Mouse (Mus musculus) midbrain, embryonic 14.5 days (tissue): ENCODE results near the gene Pou2f3. TPM values are rescaled to one million over a fixed set of nuclear protein-coding genes. Genes with fewer than 3 reads are reported as not detected.
A peak's percentile ranks its signal among the peaks of the same experiment; 100 is the strongest.

Source experiments
- ATAC-seq: fragments of 200-750 bp; cut with Nextera tagmentation; 2 replicates; pipeline ENCODE4 v1.8.0; 2017; ENCODE audit warnings: moderate number of reproducible peaks, moderate library complexity; ENCODE audit not compliant: low FRiP score, low TSS enrichment
- DNase-seq: peaks from one replicate; pipeline ENCODE4 v3.0.0-alpha.2; 2015
- H3K27ac ChIP-seq: fragments of 300-500 bp; sonication (generic); replicated peaks from 2 replicates; pipeline ENCODE4 v1.5.1; 2014; ENCODE audit warnings: mild to moderate bottlenecking, low read depth, low read length, moderate library complexity
- H3K27me3 ChIP-seq: fragments of 300-500 bp; sonication (generic); 2 replicates; pipeline ENCODE4 v1.6.1; 2014; ENCODE audit warnings: low read length, control low read depth, mixed read lengths; ENCODE audit not compliant: control insufficient read depth, insufficient read depth
- H3K36me3 ChIP-seq: fragments of 300-500 bp; sonication (generic); 2 replicates; pipeline ENCODE4 v1.6.1; 2014; ENCODE audit warnings: low read length, control low read depth; ENCODE audit not compliant: control insufficient read depth, insufficient read depth
- H3K4me1 ChIP-seq: fragments of 300-500 bp; sonication (generic); 2 replicates; pipeline ENCODE4 v1.6.1; 2014; ENCODE audit warnings: mild to moderate bottlenecking, antibody characterized with exemption, low read length, control low read depth; ENCODE audit not compliant: control insufficient read depth, insufficient read depth
- H3K4me2 ChIP-seq: fragments of 300-500 bp; sonication (generic); 2 replicates; pipeline ENCODE4 v1.6.1; 2014; ENCODE audit warnings: mild to moderate bottlenecking, low read length, moderate library complexity
- H3K4me3 ChIP-seq: fragments of 300-500 bp; sonication (generic); replicated peaks from 2 replicates; pipeline ENCODE4 v1.5.1; 2014; ENCODE audit warnings: low read depth, low read length
- H3K9ac ChIP-seq: fragments of 300-500 bp; sonication (generic); replicated peaks from 2 replicates; pipeline ENCODE4 v1.6.1; 2014; ENCODE audit warnings: mild to moderate bottlenecking, low read length, moderate library complexity
- H3K9me3 ChIP-seq: fragments of 300-500 bp; sonication (generic); 2 replicates; pipeline ENCODE4 v1.6.1; 2016; ENCODE audit warnings: low read length, control low read depth, mixed read lengths; ENCODE audit not compliant: control insufficient read depth
- whole genome bisulfite sequencing: fragments of 180-500 bp; shearing (Covaris S2); extraction: QIAGEN DNeasy Blood & Tissue Kit; methylation state at CpG from one replicate; pipeline ENCODE4 v1.1.7; 2014; 5-methylcytosine and 5-hydroxymethylcytosine counted together
- polyA plus RNA-seq: library from polyadenylated mRNA; unstranded; fragments of >200 nt; fragmentation: Nextera tagmentation; extraction: Ambion mirVana; gene quantifications from 2 replicates; pipeline ENCODE4 v1.2.1, GENCODE M21; 2014

The Pou2f3 gene
- polyA plus RNA-seq, 1 experiment from 2014 or later = not detected

DNA sequence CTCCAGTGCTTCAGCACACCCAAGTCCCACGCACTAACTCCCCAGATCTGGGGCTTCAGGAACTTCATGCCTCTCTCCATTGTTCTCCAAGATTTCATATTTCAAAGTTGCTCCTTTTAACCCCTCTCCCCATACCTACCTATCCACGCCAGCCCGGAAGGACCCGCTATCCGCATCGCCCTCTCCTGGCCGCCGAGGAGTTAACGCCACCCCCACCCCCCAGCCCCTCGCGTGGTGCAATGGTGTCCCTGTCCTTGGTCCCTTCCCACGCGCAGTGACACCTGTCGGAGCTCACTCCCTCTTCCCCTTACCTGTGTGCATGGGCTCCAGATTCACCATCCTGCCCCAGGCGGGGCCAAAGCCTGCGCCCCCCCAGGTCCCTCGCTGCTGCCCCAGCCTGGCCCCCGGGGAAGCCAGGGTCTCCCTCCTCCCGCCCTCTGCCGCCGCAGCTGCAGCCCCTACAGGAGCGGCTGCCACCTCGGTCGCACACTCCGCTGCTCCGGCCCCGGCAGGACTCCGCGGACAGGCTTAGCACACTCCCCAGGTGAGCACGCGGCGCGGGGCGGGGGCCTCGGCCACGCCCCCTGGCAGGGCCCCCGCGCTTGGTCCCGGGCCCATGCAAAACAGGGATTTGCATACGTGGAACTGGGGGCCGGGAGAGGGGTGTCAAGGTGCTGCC, 4.7 kb downstream of the Pou2f3 start:
- peak overlapping the region; percentile 27 for H3K4me3 ChIP-seq
- DNase-seq (peak; percentile 12), ATAC-seq (no peak)
- H3K27ac ChIP-seq = no peak overlapping the region
- H3K9me3 ChIP-seq = no peaks in the 10 kb centered on the region
- H3K9ac ChIP-seq = peak overlapping the region; percentile 16; the same call in 1 of the 2 replicates
- H3K4me1 ChIP-seq = peaks cover 12% of the 10 kb centered on the region
- H3K4me2 ChIP-seq = peak overlapping the region; percentile 52
- peaks cover 26% of the 10 kb centered on the region for H3K27me3 ChIP-seq
- 2% methylated on average over 41 of the region's 41 CpGs for WGBS
- no peaks in the 10 kb centered on the region for H3K36me3 ChIP-seq

DNA sequence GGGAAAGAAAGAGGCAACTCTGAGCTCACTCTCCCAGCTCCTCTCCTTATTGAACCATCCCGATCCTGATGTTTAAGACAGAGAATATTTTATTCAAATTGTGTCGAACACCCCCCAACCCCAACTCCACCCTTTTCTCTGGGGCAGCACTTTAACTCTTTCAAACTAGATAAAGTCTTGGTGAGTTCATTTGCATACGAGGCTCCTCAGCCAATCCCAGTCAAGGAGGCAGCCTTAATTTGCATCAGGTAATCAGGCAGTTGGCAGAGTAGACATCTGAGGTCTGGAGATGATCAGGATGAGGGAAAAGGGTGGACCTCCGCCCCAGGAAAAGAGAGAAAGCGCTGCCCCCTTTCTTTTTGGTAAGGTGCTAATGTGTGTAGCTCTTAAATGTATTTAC, 10.0 kb downstream of the Pou2f3 start:
- DNase-seq (no peak), ATAC-seq (no peak)
- peaks cover 11% of the 10 kb centered on the region for H3K27me3 ChIP-seq
- H3K4me3 ChIP-seq = no peak overlapping the region
- H3K9me3 ChIP-seq = no peaks in the 10 kb centered on the region
- H3K4me2 ChIP-seq = no peak overlapping the region
- H3K4me1 ChIP-seq = peaks cover 4% of the 10 kb centered on the region; the same call in 1 of the 2 replicates
- no peak overlapping the region for H3K27ac ChIP-seq
- 7% methylated on average over 5 of the region's 5 CpGs for WGBS
- no peak overlapping the region for H3K9ac ChIP-seq
- no peaks in the 10 kb centered on the region for H3K36me3 ChIP-seq

DNA sequence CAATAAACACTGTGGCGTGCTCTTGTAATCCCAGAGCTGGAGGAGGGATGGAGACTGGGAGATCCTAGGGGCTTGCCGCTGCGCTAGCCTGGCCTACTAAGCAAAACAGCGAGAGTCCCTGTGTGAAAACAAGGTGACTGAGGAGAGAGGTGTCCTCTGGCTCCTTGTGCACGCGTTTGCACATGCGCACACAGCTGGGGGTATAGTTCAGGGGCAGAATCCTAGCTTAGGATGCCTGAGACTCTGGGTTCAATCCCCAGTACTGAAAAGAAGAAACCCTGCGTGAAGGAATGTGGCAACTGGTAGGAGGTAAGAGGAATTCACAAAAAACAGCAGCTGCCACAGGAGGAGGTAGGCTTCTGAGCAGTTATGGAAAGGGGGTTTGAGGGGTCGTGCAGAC, 16.2 kb downstream of the Pou2f3 start:
- Histone ChIP-seq H3K9ac (no peak overlapping the region), H3K4me3 (no peak overlapping the region), H3K27ac (no peak overlapping the region), H3K27me3 (no peaks in the 10 kb centered on the region), H3K4me1 (peaks cover 6% of the 10 kb centered on the region), H3K4me2 (no peak overlapping the region), H3K36me3 (no peaks in the 10 kb centered on the region), H3K9me3 (no peaks in the 10 kb centered on the region)
- WGBS = 18% methylated on average over 9 of the region's 9 CpGs
- no peak for DNase-seq
- ATAC-seq = no peak

DNA sequence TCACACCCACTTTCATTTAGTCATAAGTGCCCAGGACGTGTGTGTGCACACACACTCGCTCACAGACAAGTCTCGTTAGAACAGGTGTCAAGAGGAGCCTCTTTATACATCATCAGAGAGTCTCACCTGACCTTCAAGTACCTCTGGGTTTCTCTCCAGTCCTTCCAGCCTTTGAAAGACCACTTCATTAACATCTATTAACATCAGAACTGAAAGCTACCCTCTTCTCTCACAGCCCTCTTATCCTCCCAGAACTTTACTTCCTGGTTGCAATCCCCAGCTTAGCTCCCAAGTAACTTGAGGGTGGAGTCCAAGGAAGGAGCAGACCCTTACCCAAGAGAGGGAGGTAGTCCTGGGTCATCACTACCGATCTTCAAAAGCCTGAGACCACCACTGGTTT, 18.6 kb downstream of the Pou2f3 start:
- Histone ChIP-seq H3K9ac (no peak overlapping the region), H3K4me1 (peaks cover 18% of the 10 kb centered on the region), H3K9me3 (no peaks in the 10 kb centered on the region), H3K27ac (no peak overlapping the region), H3K4me3 (no peak overlapping the region), H3K36me3 (no peaks in the 10 kb centered on the region), H3K4me2 (no peak overlapping the region), H3K27me3 (no peaks in the 10 kb centered on the region)
- no peak for DNase-seq
- ATAC-seq = no peak
- WGBS = 52% methylated on average over 4 of the region's 4 CpGs

DNA sequence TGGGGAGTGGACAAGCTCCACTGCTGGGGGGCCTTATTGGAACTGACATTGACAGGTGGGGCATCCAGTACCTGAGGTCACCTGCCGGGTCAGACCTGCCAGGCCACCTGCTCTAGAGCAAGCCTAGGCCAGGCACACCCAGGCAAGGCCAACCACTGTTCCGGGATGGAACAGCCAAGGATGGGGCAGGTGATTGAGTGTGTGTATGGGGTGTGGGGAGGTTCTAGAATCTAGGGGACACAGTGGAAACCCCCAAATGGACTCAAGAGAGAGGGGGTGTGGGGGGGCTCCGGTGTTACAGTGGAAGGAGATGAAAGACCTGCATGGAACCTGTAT, 21.2 kb downstream of the Pou2f3 start:
- Histone ChIP-seq H3K36me3 (no peaks in the 10 kb centered on the region), H3K4me2 (no peak overlapping the region), H3K4me1 (peaks cover 18% of the 10 kb centered on the region), H3K27ac (peak overlapping the region; percentile 77), H3K4me3 (no peak overlapping the region), H3K9ac (no peak overlapping the region), H3K27me3 (no peaks in the 10 kb centered on the region), H3K9me3 (no peaks in the 10 kb centered on the region)
- DNase-seq (no peak), ATAC-seq (no peak)
- WGBS = 59% methylated on average over 3 of the region's 3 CpGs

DNA sequence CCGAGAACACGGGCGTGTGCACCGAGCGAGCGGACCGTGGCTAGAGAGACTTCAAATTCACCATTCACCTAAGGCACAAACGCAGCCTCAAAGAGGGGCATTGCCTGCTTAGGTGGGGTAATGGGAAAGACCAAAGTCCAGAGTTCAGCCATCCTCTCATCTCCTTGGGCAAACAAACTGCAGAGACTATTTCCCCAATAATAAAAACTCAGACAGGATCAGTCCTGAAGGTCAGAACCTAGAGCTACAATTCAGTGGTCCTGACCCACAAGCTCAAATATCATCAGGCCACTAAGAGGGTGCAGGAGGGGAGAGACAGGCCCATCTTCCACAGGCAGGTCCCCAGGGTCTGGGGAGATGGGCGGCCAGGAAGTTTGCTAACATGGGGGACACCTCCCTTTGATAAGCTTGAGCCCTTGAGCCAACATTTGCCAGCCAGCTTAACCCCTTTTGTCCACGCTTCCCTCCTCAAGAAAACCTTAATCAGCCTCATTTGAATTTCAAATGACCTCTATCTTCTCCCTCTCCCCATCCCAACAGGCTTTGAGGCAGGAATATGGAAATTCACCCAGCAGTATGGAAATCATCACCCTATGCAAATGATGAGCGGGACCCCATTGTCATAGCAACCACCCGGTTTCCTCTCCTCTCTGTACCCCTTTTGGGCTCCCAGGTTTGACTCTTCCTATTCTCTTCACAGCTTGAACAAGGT, 21.7 kb downstream of the Pou2f3 start:
- peak overlapping the region; percentile 77 for H3K27ac ChIP-seq
- DNase-seq = peak; percentile 73

DNA sequence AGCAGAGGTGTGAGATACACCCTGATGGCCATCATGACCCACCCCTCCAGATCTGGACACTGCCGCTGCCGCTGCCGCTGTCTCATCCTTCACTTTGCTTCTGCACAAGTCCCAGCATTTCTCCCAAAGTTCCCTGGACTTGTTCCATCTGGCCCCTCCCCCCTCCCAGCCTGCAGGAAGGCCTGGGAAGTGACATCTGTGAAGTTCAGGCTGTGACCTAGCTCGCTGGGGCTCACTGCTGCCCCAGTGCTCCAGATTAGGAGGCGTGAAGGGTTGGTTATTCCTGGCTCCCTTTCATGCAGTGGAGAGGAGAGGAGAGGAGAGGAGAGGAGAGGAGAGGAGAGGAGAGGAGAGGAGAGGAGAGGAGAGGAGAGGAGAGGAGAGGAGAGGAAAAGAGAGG, 30.6 kb downstream of the Pou2f3 start:
- WGBS = 56% methylated on average over 5 of the region's 5 CpGs
- no peak overlapping the region for H3K27ac ChIP-seq
- DNase-seq = no peak

More for the DNA sequence above, 21.7 kb downstream of the Pou2f3 start:
- Histone ChIP-seq H3K4me3 (no peak overlapping the region), H3K9me3 (no peaks in the 10 kb centered on the region), H3K27me3 (no peaks in the 10 kb centered on the region), H3K9ac (no peak overlapping the region), H3K4me1 (peaks cover 18% of the 10 kb centered on the region), H3K4me2 (no peak overlapping the region), H3K36me3 (no peaks in the 10 kb centered on the region)
- peak; percentile 73; the same call in 1 of the 2 replicates for ATAC-seq
- 50% methylated on average over 12 of the region's 12 CpGs for WGBS

DNA sequence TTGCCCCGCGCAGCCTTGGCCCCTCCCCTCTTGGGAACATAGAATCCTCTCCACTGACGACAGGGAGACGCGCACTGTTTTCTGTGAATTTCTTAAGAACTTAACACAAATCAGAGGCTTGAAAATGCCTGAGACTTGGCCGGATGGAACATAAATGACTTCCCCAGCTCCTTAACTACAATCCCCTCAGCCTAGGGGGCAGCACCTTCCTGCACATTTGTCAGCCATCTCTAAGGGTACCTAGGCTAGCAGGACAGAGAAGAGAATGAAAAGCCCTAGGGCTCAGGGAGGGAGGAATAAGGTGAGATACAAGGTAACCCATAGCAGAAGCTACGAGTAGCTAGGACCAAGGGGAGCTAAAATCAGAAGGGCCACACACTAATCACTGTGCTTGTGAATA, 32.0 kb downstream of the Pou2f3 start:
- H3K9me3 ChIP-seq = no peaks in the 10 kb centered on the region
- no peak overlapping the region for H3K4me3 ChIP-seq
- H3K4me2 ChIP-seq = no peak overlapping the region
- H3K27me3 ChIP-seq = no peaks in the 10 kb centered on the region
- no peaks in the 10 kb centered on the region for H3K36me3 ChIP-seq
- ATAC-seq (no peak), DNase-seq (no peak)
- no peak overlapping the region for H3K9ac ChIP-seq
- no peak overlapping the region for H3K27ac ChIP-seq
- H3K4me1 ChIP-seq = no peaks in the 10 kb centered on the region
- WGBS = 61% methylated on average over 7 of the region's 7 CpGs

More for the DNA sequence above, 30.6 kb downstream of the Pou2f3 start:
- Histone ChIP-seq H3K4me3 (no peak overlapping the region), H3K36me3 (no peaks in the 10 kb centered on the region), H3K27me3 (no peaks in the 10 kb centered on the region), H3K4me1 (no peaks in the 10 kb centered on the region), H3K9me3 (no peaks in the 10 kb centered on the region), H3K9ac (no peak overlapping the region), H3K4me2 (no peak overlapping the region)
- ATAC-seq = no peak

DNA sequence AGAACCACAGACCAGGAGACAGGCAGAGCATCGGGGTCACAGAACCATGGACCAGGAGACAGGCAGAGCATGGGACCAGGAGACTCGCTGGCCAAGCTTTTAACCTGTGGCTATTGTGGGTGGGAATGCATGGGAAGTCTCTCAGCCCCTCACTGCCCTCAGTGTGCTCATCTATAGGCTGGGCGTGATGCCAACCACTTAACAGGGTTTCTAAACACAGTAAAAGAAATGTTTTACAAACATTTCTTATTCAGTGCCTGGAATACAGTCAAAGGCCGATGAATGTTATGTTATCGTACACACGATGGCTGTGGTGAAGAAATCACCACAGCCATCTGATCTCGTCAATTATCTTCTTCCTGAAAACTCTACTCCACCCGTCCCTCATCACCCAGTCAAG, 43.1 kb downstream of the Pou2f3 start:
- no peak overlapping the region for H3K4me3 ChIP-seq
- no peaks in the 10 kb centered on the region for H3K27me3 ChIP-seq
- H3K27ac ChIP-seq = no peak overlapping the region
- H3K4me1 ChIP-seq = no peaks in the 10 kb centered on the region
- ATAC-seq (no peak), DNase-seq (no peak)
- no peak overlapping the region for H3K9ac ChIP-seq
- WGBS = 85% methylated on average over 8 of the region's 8 CpGs
- H3K36me3 ChIP-seq = no peaks in the 10 kb centered on the region
- H3K9me3 ChIP-seq = no peaks in the 10 kb centered on the region
- H3K4me2 ChIP-seq = no peak overlapping the region
